Mouse (Mus musculus): ENCODE results near the gene Hinfp.

Gene Hinfp

GRCm38 (mm10) chr9:44256213-44256612, 49.3 kb downstream of the Hinfp start:
- DNase-seq = no peak

DNA sequence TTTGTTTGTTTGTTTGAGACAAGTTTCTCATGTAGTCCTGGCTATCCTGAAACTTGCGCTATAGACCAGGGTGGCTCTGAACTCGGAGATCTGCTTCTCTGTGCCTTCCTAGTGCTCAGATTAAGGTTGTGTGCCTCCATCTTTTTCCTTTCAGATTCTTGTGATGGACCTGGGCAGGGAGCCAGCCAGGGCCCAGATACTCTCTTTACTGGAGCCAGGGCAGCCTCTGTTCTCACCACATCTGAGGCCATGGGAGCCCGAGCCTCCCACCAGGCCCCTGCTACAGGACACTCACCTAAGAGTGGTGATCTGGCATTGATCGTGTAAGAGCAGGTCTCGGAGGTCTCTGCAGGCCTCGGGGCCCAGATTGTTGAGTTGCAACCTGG, 50.3 kb downstream of the Hinfp start:
- no peak for DNase-seq

DNA sequence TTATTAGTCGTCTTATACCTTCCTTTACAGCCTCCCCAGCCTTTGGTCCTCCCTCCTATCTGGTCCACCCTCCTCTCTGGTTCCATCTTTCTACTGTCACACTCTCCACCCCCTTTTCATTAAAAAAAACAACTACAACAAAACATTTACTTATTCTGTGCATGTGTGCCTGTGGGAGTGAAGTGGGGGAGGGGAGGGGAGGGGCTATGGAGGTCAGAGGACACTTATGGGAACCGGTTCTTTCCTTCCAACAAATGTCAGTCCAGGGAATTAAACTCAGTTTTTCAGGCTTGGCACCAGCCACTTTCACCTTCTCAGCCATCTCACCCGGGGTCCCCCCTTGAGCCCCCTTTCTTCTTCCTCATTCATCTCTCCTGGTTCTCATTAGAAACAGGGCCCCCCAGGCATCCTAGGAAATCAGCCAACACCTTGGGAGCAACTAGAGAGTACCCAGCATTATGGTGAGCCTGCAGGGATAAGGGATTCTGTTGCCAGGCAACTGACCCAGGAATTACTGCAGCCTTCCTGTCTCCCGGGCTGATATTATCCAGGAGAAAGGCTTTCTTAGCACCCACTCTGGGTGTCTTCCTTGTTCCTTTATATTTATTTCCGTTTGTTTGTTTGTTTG, 50.8 kb downstream of the Hinfp start:
- no peak for DNase-seq

DNA sequence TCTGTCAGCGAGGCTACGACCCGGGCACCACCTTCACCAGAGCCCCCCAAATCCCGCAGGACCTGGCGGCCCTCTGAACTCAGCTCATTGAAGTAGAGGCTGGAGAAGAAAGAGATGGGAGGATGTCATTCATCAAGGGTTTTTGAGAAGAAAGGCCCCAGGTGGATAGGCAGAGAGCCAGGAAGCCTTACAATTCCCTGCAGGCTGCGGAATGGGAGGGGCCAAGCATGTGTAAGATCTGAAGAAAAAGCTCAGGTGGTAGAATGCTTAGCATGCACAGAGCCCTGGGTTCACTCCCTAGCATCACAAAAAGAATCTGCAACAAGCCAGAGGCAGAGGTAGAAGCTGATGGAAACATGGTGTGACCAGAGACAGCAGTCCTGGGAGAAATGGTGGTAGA, 52.0 kb downstream of the Hinfp start:
- no peak for DNase-seq

GRCm38 (mm10) chr9:44251314-44251713, 54.2 kb downstream of the Hinfp start, which contains the start of gene Pdzd3:
Gene Pdzd3 (minus strand): TSS chr9:44251471.
- no peak for DNase-seq

DNA sequence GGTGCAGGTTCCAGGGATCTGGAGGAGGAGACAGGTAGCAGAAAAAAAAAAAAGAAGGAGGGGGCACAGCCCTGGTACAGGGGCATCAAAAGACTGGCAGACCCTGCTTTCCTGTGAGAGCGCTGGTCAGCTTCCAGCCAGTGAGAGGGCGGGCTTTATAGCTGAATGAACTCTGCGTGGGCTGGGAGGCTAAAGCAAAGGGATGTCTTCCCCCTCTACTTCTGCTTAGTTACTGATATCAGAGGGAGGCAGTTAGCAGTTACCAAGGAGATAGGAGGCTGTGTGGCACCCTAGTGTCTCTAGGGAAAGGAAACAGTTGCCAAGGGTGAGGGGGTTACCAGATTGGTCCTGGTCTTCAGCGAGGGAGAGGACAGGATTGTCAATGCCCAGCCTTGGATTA, 55.0 kb downstream of the Hinfp start:
- DNase-seq = no peak

GRCm38 (mm10) chr9:44249181-44250146, 56.0 kb downstream of the Hinfp start:
- peak; percentile 75 for DNase-seq

GRCm38 (mm10) chr9:44247907-44248306, 57.6 kb downstream of the Hinfp start:
- DNase-seq = no peak

DNA sequence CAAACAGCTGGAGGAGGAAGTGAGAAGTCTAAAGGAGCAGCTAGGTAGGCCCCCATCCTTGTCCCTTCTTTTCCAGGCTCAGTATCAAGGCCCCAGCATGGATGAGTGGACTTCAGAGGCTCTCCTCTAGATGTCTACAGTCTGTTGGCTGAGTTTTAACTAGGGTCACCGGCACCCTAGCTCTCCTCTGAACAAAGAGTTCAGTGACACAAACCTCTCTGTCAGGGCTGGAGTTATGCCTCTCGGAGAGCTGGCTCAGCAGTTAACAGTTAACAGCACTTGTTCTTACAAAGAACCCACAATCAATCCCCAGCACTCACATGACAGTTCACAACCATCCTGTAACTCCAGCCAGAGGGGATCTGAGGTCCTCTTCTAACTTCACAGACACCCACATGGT, 61.9 kb downstream of the Hinfp start:
- DNase-seq = no peak
